Mouse (Mus musculus): Measurements from ENCODE around the gene Ppp1r26. TPM values are rescaled to one million over a fixed set of nuclear protein-coding genes. Genes with fewer than 3 reads are reported as not detected.

The Ppp1r26 gene
- polyA plus RNA-seq (2012; rRNA removed) = 4.6 and 6.3 TPM in 2 replicates

DNA sequence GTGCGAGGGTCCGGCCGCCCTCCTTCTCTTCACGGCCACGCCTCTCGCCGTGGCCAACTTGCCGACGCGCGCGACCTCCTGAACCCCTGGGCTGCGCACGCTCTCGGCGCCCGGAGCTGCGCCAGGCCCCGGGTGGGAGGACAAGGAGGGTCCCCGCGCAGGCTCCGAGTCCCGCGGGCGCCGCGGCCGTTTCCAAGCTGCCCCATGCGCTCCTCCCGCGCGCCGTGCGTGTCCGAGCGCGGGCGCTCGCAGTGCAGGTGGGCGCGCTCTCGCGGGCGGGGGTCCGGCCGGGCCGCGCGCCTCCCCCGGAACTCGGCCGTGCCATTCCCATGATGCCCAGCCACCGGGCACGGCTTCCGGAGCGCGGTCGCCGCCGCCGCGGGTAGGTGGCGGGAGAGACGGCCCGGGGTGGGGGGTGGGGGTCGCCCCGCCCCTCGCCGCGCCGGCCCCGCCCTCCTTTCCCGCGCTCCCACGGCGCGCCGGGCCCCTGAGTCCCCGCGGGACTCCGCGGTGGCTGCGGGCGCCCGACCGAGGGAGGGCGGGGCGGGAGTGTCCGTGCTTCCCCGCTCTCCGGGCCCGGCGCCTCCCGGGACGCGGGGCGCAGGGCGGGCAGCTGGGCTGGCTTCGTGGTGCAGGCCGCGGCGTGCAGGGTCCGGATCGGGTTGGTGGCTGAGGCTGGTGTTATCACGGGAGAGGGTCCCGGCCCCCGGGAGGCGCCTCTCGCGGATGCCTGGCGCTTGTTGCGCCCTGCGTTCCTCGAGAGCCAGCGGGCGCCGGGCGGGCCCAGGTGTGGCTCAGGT, at the start of gene Ppp1r26:
Gene Ppp1r26 (plus strand): TSS at position 286 of the 800 bp plus-strand sequence.
- no peak for DNase-seq (ENCODE audit: low read depth)

DNA sequence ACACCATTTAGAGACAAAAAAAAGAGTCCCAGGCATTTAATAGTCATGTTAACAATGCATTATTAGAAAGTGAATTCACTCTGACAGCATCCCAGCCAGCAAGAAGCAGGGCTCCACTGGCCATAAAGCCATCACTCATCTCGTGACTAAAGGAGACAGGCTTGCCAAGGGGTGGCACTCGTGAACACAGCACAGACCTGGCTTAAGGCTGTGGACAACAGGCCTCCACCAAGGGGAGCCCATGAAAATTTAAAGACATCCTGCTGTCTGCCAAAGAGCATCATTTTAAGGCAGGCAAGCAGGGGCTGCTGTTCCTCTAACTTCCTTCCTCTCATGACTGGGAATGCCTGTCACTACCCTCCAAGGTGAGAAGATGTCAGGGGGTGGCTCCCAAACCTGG, 49.7 kb upstream of the Ppp1r26 start:
- DNase-seq (ENCODE audit: low read depth) = no peak

DNA sequence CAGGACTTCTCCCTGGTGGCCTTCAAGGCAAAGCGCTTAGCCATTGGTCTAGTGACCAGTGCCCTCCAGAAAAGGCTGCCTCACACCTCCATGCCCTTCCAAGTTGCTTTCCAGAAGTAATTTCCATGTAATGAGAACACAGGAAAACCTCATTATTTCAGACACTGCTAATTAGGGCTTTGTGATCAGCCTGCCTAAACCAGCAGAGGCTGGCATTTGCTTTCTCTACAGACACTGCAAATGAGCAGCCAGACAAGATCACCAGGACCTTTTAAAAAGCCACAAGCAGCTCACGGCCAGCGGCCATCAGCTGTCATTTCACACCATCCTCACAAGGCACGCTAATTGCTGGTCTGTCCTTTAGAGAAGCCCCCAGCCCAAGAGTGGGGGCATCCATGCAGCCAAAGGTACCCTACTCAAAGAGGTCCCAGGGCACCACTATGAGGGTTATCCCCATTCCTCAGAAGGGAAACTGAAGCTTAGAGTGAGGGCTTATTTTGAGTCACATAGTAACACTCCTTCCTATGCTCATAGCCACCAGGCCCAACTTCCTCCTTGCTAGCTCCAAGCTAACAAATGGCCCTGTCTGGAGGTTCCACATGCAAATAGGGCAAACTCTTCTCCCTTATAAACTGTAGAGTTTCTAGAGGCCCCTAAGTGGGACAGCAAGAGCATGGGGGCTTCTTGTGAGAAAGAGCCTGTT, 49.0 kb upstream of the Ppp1r26 start:
- DNase-seq (ENCODE audit: low read depth) = no peak

DNA sequence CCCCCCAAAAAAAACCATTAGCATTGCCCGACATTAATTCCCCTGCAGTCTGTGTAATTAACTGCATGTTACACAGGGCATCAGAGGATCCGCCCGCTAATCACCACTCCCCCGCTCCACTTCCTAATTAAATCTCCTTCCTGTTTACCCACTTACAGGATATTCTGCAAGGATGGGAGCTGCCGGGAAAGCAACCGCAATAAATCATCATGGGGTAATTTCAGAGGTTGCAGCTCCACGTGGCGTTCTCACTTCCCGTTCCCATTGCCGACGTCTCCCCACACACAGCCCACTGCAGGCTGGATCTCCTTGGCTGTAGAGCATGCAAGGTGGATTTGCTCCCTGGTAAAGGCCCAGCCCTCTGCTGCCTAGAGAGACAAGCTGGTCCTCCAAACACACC, 45.0 kb upstream of the Ppp1r26 start:
- DNase-seq (ENCODE audit: low read depth) = no peak

DNA sequence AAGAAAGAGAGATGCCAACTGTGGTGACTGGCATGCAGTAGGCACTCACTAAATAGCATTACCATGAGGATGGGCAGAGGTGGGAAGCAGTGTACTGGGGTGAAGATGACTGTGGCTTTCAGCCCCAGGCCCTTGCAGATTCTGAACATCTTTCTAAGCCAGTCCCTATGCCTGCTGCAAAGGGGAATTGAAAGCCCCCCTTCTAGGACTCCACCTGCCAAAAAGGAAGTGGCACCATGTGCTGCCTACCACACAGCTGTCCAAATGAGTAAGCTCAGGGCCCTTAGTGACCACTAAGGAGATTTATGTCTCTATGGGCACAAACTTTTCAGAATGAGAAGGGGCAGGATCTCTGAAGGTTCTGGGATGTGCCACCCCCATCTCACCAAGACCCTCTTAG, 44.5 kb upstream of the Ppp1r26 start:
- DNase-seq (ENCODE audit: low read depth) = no peak

DNA sequence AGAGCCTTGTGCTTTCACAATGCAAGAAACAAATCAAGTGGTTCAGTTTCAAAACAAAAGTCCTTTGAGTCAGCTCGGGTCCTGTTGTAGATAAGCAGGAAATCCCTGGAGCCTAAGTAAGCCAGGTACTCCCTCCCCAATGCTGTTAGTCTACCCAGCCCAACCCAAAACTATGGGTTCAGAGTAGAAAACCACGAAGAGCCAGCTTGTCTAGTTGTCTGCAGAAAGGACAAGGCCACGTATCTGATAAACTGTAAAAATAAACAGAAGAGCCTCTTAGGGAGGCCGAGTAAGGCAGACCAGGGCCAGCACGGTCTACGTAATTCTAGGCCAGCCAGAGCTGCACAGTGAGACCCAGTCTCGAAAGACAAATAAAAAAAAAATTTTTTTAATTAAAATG, 38.8 kb upstream of the Ppp1r26 start:
- no peak for DNase-seq (ENCODE audit: low read depth)

DNA sequence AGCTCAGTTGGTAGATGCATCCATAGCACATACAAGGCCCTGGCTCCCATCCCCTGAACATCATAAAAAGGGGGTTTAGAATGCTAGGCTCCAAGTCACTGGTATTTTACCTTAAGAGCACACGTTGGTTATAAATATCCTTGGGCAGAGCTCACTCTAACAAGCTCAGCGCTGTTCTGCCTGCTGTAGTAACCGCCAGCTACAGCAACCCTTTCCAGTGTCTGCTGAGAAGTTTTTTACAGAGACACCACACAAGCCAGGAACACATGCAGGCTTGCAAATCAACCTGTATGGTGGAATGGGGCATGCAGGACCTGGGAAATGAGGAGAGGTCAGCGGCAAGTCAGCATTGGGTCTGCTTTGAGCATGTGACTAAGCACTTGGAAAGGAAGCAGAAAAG, 37.5 kb upstream of the Ppp1r26 start:
- no peak for DNase-seq (ENCODE audit: low read depth)

DNA sequence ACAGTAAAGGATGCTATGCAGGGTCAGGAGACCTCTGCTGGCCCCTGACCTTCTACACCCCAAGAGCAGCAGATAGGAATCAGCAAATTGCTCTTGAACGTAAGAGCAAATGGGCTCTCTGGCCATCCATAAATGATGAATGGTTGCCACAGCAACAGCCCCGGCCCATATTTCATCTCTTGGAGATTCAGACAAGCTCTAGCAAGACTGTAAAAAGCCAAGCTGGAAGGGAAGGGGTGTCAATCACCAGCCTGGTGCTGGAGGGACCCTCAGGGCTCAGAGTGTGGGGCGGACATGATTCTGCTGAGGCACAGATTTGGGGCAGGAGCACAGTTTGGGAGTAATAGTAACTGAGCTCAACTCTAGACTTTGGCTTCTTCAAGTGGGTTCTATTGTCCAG, 37.0 kb upstream of the Ppp1r26 start:
- DNase-seq (ENCODE audit: low read depth) = no peak

DNA sequence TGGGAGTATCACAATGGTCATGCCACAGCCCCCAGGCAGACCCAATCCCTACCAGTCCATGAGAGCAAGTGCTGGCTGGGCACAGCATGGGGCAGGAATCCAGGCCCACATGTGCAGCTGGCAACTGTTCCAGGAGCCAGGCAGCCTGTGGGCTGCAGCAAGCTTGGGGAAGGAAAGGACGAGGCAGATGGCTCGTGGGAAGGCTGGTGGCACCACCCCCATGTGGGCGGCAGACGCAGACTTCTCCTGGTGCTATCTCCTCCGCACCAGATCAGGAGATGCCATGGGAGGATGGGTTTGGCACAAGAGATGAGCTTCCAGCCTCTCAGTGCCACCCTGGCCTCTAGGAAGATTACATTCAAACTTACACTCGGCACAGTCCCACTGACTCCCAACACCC, 33.7 kb upstream of the Ppp1r26 start:
- no peak for DNase-seq (ENCODE audit: low read depth)

DNA sequence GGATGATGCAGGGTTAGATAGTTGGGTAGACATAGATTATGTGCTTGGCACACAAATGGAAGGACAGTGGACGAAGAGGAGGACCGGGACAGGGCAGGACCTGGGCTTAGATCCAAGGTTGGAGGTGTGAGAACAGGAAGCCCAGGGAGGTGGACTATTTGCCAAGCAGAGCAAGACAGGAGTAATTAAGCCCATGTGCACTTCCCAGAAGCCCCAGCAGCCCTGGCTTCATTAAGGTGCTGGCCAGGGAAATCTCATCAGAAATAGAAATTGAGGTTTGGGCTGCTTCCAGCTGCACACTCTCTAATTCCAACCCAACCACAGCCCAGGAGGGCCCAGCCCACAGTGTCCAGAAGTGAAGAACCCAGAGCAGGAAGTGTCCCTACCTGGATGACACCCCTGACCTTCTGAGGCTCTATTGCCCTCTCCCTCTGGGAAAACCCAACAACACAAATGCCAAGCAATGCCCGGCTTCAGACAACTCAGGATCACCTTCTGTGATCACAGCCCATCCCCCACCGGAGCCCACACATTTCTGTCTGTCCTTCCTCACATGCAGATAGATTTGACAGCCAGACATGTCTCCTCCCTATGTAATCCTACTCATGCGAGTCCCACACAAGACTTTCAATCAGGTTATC, 32.4 kb upstream of the Ppp1r26 start:
- no peak for DNase-seq (ENCODE audit: low read depth)

DNA sequence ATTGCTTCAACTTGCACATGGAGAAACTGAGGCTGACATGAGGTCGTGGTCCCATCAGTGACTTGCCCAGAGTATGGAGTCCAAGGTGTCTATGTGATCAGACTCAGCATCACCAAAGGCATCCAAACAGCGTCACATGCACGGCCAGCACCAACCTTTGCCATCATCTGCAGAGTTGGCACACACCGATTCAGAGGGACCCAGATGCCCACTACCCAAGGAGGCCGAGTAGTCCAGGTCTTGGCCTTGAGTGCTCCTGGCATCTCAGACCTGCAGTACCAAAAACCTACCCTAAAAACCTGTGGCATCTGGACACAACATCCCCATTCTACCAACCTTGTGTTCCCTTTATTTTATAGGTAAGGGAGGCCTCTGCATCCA, 31.9 kb upstream of the Ppp1r26 start:
- no peak for DNase-seq (ENCODE audit: low read depth)

DNA sequence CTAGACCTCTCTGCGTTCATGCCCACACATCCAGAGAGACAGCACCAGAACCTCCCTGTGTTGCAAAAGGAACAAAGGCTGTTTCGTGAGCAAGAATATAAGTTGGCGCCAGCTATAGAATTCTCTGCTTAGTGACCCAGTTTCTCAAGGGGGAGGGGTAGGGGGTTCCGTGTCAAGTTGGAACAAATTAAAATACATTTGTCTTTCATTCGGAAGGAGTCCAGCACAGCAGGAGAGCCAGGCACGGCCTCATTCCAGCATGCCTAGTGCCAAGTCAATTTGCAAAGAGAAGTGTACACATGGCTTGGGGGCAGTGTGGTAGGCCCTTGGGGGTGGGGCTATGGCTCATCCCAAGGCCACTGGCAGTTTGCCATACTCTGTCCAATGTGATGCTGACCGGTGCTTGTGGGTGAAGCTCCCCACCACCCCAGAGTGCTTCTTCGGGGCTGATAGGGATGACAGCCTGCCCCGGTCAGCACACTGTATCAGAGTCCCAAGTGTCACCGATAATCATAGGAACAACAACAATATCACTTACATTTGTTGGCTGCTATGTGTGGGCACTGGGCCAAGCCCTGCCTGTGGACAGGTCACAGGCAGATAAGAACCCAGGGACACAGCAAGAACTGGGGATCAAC, 31.1 kb upstream of the Ppp1r26 start:
- DNase-seq (ENCODE audit: low read depth) = no peak

DNA sequence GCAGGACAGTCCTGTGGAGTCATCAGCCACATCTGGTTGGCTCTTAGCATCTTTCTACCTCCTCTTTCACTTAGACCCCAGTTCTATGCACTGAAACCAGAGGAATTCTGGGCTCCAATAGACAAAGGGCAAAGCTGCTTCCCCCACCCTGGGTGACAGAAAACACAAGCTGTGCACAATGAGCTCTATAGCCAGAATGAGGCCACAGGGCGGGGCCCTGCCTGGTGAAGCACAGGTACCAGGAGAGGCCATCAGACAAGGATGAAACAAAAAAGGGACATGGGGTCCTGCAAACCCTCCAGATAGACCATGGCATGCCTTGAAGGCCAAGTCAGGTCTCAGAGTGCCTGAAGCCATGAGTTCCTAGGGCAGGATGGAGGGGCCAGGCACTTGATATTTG, 30.1 kb upstream of the Ppp1r26 start:
- no peak for DNase-seq (ENCODE audit: low read depth)

DNA sequence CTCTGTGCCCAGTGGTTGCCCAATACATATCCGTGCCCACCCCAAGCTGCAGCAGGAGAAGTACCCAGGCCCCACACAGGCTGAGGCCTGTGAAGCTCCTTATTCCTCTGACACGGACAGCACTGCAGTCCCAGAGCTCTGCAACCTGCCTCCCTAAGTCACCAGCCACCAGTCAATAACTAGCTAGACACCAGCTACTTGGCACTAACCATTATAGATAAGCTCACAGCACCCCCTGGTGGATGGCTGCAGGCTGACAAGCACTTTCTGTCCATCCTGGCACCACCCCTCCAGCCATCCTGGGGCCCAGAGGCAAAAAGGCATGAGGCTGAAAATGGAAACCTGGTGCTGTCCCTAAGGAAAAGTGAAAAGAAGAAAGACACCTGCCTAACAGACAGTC, 28.6 kb upstream of the Ppp1r26 start:
- DNase-seq (ENCODE audit: low read depth) = no peak

DNA sequence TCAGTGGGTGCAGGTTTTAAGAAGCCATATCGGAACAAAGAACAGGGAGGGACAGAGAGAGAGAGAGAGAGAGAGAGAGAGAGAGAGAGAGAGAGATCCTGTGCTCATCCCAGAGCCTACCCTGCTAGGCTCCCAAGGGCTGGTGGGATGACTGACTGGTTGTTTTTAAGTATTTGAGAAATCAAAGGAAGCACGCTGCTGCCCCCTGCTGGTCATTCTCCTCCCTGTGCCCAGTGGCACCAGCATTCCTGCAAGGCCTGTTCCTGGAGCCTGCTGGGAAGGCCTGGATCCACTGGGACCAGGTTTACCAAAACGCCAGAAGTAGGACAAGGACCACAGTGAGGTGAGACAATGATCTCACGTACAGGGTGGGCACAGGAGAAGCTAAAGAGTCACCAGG, 26.7 kb upstream of the Ppp1r26 start:
- peak; percentile 13 for DNase-seq (ENCODE audit: low read depth)

DNA sequence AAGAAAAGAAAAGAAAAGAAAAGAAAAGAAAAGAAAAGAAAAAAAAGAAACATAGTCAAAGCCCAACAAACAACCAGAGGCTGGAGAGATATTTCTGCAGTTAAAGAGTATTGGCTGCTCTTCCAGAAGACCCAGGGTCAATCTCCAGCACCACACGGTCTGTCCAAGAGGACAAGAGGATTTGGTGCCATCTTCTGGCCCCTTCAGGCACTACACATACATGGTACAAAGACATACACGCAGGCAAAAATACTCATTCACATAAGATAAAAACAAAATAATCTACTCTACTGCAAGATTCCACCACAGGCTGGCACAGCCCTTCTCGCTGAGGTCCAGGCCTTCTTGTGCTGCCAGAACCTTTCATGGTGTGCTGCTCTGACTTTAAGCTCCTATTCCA, 23.4 kb upstream of the Ppp1r26 start:
- no peak for DNase-seq (ENCODE audit: low read depth)

DNA sequence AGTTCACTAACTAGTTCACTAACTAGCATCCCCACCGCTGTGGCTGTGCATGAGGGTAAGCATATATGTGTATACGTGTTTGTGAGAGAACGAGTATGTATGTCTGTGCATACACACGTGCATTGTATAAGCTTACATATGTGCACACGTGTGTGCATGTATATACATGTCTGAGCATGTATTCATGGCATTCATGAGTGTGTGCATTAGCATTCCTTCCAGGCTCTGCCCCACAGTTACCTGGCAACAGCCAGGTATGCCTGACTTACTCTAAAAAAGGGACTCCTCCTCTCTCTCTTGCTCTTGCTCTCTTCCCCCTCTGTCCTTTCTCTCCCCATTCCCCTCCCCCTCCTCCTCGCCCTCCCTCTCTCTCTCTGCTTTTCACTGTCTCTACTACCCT, 19.4 kb upstream of the Ppp1r26 start:
- no peak for DNase-seq (ENCODE audit: low read depth)

DNA sequence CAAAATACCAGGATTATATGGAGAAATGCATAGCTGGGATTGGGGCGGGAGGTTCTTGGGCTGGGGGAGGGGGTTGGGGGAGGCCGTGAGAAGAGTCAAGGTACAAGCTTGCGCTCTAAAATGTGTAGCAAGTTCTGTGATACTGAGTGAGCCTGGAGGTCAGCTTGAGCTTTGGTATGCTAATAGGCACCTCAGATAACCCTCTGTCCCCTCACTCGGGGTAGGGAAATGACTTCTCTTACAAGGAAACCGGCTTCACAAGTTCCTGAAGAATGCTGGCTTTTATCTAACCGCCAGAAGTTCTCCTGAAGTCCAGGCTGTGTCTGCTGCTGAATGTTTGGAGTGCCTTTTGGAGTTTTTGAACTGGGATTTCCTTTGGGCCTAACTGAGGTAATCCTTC, 15.8 kb upstream of the Ppp1r26 start:
- DNase-seq (ENCODE audit: low read depth) = no peak

DNA sequence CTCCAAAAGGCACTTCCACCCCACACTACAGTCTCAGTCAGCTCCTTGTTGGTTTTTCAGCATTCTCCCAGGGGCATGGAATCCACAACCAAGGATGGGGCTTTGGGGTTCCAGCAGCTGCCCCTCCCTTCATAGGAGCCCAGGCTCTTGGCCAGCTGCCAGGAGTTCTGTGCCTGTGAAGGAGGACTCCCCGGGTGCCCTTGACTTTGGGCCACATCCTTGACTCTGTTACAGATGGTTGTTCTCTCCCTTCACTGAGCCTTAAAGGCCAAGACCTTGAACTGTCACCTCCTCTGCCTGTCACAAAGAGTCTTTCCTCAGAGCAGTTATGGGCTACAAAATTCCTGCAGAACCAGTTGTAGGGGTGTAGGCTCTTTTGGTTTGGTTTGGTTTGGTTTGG, 13.8 kb upstream of the Ppp1r26 start:
- no peak for DNase-seq (ENCODE audit: low read depth)

DNA sequence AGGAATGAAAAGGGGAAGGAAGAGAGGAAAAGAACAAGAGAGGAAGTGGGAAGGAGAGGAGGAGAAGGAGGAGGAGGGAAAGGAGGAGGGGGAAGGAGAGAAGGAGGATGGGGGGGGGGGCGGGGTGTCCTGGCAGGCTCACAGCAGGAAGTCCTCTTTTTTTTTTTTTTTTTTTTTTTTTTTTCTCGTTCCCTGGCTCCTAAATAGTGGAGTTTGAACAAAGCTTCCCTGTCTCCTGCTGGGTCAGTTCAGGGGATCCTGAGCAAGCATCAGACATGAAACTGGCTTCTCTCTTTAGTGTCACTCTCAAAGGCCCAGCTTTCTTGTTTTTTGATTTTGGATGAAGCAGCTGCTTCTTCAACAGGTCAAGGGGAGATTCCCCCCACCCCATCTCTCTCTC, 13.1 kb upstream of the Ppp1r26 start:
- DNase-seq (ENCODE audit: low read depth) = no peak

DNA sequence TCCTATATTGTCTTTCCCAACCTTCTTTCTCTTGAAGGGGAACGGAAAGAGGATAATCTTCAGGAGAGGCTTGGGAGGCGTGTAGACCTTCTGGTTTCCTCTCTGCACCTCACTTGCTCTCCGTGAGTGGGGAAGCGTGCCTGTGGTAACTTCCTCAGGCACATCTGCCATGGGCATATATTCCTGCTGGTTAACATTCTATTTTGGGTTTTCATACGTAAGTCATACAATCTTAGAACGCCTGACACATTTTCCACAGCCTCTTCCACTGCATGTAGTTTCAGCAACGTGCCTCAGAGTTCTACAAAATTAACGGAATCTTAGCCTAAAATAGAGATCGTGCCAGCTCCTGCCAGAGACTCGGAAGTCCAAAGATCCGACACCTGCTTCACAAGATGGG, 11.2 kb upstream of the Ppp1r26 start:
- DNase-seq (ENCODE audit: low read depth) = no peak

DNA sequence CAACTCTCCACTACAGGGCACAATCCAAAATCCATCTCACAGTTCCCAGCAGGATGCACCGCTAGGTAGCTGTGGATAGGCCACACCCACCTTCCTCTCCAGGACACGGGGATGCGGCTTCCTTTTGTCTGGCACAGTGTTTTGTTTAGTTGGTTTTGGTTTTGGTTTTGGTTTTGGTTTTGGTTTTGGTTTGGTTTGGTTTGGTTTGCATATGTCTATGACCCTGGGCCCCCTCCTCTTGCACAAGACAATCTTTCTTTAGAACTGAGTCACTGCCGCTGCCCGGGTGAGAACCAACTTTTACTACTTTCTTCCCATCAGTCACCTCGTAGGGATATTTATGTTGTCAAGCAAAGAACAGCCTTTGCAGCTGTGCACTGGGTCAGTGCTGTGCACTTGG, 5.8 kb upstream of the Ppp1r26 start:
- DNase-seq (ENCODE audit: low read depth) = no peak

DNA sequence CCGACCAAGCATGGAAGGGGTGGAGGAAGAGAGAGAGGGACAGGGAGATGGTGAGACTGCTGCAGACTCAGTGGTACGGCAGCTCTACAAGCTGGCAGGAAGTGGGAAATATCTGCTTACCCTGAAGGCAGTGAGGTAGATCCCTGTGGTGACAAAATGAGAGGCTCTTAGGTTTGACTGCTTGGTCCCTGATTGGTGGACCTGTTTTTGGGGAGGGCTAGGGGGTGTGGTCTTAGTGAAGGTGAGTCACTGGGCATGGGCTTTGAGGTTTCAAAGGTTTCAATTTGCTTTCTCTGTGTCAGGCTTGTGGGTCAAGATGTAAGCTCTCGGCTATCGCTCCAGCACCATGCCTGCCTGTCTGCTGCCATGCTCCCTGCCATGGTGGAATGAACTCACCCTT, 1.5 kb upstream of the Ppp1r26 start:
- DNase-seq (ENCODE audit: low read depth) = no peak

Data from gonadal fat pad, adult 2 months (tissue).